Mouse (Mus musculus) G1E (cell line): Measurements from ENCODE around the gene Cox10.

Source experiments
- CTCF ChIP-seq: IDR thresholded peaks from 2 replicates; pipeline ENCODE4 v1.5.1; 2012; ENCODE audit warnings: low read depth, low read length, inconsistent platforms, mixed read lengths
- GATA2 ChIP-seq: IDR thresholded peaks from 2 replicates; pipeline ENCODE4 v1.6.1; 2012; ENCODE audit warnings: low read depth, low read length, inconsistent platforms, borderline replicate concordance
- POLR2AphosphoS5 ChIP-seq: IDR thresholded peaks from 2 replicates; pipeline ENCODE4 v1.6.1; 2012; ENCODE audit warnings: low read depth, low read length, inconsistent platforms; ENCODE audit not compliant: insufficient replicate concordance
- TAL1 ChIP-seq: conservative IDR thresholded peaks from 2 replicates; pipeline ENCODE4 v1.6.1; 2012; ENCODE audit warnings: low read depth, low read length, inconsistent platforms, mixed read lengths

DNA sequence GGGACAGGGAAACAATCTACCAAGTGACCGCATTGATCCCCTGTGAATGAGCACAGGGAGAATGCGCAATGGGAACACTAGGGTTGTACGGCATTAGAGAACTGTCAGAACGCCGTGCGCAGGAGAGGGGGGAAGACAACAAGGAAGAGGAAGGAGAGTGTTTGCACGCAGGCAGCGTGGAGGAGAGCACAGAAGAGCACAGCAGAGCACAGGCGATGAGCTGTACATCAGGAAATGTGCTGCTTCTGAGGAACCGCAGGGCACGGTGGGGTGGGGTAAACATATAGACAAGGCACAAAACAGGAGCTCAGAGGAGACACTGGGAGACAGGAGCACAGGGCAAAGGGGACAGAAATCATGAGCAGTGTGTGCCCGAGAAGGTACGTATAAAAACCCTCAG lies 31.8 kb downstream of the Cox10 start:
- TF ChIP-seq CTCF (no peak), TAL1 (no peak), GATA2 (no peak), POLR2AphosphoS5 (no peak)
